Mouse (Mus musculus): ENCODE data around the gene Lgr6.
"Not testable (repeated sequence)": the region's sequence is repeated elsewhere in the genome, so short reads cannot be mapped to it uniquely, and the experiment has no call there.

Lgr6 gene

DNA sequence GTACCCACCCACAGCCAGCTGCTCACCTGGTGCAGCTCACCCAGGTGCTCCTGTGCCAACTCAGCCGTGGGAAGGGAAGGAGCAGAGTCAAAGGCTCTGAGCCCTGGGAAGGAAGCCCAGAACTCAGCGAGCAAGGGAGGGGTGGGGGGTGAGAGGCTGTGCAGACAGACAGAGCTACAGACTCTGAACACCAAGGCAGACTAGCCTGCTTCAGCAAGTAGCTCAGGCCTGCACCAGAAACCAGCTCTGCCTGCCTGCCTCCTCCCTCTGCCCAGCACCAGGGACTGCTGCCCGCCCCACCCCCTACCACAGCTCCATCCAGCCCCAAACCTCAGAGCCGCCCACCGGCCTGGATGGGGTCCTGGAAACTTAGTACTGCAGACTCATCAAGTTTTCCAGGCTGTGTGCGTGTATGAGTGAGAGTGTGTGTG is 22.9 kb upstream of the Lgr6 start:
- no peak for DNase-seq

DNA sequence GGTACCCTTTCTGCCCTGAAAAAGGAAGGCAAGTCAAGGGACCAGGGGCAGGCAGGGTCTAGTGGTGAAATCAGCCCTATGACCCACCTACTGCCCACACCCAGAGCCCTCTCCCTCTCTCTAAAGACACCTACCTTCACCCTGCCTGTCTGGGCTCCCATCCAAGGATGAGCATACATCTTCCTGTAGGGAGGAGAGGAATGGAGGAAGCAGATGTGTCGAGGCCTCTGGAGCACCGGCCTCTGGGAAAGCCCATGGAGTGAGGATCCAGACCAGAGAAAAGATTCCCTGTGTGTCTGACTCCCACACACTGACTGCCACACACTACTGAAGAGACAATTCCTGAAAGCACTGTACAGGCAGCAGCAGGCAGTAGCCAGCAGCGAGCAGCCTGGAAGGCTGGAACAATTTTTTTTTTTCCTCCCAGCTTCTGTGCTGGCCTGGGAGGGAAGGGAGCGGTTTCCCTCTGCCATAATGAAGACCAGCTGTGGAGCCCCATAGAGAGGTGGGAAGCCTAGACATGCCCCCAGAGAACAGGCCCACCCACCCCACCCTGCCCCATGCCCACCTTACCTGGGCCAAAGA is 21.5 kb upstream of the Lgr6 start:
- peak; percentile 92 for DNase-seq

DNA sequence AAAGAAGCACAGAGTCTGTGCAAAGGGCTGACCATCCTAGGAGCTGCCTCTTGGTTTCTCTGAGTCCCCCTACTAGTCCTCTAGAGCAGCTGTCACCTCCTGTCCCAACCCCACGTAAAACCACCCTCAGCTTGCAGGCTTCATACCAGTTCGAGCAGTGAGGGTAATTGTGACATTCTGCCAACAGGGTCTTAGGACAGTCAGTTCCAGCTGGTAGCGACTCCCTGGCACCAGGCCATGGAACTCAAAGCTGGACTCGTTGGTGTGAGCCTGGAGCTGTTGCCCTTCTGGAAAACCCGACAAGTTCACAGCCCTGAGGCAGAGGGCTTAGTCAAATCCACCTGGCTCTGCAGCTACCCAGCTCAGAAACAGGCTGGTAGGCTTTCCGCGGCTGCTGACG is 20.9 kb upstream of the Lgr6 start:
- DNase-seq: no peak

DNA sequence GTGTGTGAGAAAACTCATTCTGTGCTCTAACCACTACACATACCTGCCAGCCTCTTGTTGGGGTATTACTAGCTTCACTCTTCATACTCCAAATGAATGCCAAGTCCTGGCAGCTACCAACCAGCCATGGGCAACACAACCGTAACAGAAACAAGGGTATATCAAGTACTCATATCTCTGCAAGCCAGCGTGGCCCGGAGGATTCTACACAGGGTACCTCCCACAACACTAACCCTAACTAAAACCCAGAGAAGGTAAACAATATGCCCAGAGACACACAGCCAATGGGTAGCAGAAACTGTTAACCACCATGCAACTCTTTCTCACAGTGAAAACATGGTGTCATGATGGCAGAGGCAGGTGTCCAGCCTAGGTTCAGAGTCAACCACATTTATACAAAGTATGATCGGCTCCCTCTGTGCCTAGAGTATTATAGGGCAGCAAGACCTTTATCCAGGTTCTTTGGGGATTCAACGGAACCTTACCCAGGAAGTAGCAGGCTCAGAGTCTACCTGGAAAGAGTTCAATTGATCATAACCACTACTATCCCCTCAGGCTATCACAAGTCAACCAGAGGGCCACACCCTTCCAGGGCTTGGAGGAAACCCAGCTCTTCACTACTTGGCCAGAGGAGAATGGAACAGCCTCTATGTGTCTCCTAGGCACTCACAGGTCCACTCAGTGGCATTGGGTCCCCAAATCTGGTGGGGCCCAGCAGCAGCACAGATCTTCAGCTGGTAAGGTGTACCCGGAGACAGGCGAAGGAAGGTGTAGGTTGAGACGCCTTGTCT is 19.7 kb upstream of the Lgr6 start:
- DNase-seq: no peak

DNA sequence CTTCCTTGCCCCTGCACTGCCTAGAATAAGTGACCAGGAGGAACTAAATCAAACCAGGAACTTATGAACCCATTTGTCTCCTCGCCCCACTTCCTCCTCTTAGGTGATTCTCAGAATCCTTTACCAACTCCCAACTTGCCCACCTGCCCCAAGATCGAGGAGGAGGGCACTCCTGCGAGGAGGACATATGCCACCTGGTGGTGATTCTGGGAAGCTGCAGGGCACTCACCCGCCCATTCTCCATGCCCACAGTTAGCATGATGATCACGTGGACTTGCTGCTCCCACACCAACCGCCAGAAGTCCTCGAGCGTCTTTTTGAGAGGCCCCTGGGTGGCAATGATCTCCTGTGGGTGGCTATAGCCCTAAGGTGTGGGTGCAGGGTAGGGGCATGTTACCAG is 7.6 kb upstream of the Lgr6 start:
- DNase-seq: no peak

DNA sequence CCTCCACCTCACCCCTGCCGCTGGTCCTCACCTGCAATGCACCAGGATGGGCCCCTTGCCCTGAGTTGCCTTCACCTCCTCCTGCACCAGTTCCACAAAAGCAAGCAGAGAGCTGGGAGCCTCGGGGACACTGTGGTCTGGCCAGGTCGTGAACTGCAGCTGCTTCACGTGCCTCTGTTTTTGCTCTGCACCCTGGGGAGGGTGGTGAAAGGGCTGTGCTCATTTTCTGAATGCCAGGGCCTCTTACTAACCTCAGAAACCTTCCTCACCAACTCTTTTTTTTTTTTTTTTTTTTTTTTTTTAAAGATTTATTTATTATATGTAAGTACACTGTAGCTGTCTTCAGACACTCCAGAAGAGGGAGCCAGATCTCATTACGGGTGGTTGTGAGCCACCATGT is 6.2 kb upstream of the Lgr6 start:
- not testable (repeated sequence) for DNase-seq

DNA sequence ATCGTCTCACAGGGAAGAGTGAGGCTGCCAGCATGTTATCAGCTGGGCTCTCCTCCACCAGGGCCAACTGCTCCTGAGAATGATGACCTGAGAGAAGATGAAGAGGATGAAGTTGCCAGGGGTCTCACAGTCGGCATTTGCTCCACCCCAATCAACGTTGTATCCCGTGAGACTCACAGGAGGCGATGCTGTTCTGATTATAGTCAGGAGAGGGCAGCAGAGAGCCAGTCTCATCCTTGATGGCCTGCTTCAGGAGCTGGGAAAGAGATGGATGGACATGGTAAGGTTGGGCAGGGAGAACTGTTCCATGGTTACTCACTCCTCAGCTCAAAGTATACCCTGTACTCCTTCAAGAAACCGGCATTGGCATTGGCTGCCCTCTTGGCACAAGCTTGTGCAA is 5.0 kb upstream of the Lgr6 start:
- DNase-seq: peak; percentile 94

DNA sequence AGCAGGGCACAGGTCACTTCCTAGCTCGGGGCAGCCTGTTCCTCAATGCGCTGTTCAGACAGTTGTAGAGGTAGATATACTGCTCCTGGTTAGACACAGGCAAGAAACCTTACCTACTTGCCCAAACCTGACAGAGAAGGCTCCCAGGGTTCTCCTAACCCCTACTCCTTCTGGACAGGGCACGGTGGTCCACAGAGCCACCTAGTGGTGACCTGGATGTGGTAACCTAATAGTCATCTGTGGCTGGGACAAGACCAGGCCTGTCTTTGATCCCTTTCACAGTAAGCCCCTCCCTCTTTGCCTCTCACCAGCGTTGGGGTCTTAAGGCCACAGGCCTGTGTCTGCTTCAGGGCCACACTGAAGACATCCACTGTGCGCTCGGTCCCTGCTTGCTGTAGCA is 3.5 kb upstream of the Lgr6 start:
- no peak for DNase-seq

DNA sequence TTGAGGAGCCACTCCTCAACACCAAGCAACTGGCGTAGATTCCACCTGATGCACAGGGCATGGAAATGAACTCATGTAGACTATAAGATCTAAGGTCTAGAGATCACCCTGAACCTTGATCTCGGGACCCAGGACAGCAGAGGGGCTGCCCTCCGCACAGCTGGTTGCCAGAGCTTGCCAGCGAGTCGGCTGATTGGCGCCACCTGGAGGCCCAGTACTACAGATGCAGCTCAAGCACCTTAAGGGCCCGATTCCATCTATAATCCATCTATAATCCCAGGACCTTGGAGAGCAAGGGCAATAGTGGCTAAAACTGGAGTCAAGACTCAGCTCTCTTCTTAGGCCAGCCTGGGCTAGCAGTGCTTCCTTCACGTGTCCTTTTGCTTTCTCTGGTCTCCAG is 875 bp upstream of the Lgr6 start:
- DNase-seq: peak; percentile 94

DNA sequence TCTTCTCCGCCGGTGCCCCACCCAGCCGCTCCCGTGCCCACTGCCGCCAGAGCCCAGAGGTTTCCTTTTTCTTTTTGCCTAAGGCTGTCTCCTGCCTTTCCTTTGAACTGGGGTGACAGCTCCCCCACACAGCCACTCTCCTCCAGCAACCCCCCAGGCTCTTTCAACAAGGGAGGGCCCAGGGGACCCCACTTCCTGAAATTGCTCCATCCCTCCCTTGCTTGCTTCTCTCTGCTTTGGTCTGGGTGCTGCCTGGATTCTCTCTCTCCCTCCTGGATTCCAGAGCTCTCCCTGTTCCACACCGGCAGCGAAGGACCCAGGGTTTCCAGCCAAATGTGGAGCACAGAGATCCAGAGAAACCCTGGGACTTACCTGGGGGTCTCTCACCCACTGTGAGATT is 4.7 kb downstream of the Lgr6 start:
- DNase-seq: no peak

DNA sequence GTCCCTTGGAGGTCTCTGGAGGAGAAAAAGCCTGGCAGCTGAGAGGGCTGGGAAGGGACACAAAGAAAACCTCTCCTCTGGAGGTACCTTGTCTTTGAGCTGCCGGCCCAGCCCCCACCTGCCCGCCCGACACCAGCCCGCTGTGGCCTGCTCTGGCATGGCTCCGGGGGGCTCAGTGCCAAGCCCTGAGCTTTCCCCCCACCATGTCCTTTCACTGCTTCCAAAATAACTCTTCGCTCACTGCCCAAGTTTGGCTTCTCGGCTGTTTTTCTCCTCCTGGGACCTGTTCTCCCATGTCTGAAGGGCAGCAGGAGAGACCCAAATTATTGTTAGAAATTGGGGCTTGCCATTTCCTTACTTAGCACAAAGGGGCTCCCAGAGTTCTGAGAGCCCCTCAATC is 6.6 kb downstream of the Lgr6 start:
- peak; percentile 97 for DNase-seq

DNA sequence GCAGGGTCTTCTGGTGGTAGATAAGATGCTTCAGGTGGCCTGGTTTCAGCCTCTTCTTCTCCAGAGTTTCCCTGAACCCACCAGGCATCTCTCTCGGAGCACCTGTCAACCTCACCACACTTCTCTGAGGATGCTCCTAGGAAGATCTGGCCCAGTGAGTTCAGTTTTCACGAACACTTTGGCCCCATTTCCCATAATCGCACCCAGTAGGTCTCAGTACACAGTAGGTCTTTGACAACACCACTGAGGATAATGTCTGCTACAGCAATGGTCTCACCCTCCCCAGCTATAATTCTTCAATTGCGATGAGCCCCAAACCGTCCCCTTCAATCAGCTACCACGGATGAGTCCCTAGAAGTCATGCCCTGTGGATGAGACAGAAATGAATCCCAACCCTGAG is 7.6 kb downstream of the Lgr6 start:
- no peak for DNase-seq

DNA sequence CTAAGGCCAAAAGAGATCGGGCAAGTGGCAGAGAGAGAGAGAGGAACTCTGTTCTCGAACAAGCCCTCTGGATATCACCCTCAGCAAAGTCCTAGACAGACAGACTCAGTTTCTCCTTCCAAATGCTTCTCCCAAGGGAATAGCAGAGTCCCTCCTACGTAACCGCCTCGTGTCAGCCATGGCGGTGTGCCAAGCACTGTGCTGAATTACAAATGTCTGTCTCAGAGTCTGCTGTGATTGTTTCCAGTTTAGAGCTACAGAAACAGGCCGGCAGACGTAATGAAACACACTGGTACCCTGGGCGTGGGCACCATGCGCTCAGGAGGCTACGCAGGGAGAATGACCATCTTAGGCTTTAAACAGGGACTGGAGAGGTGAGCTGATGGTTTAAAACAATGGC is 8.8 kb downstream of the Lgr6 start:
- no peak for DNase-seq

DNA sequence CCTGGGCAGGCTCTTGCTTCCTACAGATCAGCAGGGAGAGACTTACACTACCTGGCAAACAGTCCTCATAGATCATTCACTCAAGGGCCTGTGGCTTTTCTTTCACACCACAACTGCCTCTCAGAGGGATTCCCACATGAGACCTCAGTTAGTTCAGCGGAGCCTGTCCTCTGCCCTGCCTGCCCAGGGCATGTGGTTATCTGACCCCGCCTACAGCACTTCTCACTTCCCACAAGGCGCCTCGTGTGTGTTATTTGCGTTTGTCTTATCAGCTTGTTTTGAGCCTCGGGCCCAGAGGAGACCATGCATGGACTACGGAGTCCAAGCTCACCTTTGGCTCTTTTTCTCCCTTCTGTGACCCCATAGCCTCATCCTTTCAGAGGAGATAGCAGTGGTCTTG is 9.9 kb downstream of the Lgr6 start:
- DNase-seq: peak; percentile 95

DNA sequence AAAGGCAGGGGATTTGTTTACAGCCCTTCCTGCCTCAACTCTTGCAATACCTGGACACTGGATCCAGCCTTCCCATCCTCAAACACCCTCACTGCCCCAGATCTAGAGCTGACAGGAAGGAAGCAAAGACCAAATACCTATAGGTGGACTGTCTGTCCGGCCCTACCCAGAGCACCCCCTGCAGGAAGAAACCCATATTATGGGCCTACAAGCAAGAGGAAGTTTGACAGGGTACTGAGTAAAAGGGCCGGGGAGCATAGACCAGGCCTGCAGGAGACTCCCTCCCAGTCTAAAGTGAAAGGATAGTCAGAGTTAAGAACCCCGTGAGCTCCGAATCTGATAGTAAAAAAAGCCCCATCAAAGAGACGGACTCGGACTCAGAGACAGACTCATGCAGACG is 10.4 kb downstream of the Lgr6 start:
- DNase-seq: no peak

DNA sequence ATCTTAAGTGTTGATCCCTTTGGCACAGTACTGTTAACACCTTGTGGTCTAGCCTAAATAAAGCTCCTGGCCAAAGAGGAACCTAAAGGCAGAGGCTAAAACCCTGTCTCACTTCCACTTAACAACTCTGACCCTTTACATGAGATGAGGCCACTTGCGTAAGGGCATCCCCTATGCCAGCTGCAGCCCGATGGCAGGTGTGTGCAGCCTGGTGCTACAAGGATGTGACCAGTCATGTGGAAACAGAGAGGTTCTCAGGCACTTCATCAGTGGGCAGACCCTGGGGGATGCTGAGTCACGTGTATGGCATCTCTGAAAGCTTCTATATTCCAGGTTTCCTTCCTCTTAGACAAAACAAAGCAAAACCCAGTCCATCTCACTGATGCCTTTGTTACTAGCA is 14.2 kb downstream of the Lgr6 start:
- DNase-seq: no peak

DNA sequence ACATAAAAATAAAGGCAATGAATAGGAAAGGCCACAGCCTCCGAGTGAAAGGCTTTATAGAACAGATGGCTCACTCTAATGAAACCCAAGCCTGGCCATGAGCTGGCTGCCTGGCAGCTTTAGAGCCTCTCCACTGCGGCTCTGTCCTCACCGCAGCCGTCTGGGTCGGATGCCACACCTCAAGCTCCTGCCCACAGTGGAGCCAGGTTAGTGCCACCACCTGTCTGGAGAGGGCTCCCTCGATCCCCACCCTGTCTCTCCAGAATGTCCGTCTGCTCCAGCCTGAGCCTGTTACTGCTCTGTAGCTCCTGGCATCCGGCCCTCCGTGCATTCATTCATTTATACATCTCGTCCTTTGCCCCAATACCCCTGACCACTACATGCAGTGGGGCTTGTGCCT is 15.4 kb downstream of the Lgr6 start:
- no peak for DNase-seq

DNA sequence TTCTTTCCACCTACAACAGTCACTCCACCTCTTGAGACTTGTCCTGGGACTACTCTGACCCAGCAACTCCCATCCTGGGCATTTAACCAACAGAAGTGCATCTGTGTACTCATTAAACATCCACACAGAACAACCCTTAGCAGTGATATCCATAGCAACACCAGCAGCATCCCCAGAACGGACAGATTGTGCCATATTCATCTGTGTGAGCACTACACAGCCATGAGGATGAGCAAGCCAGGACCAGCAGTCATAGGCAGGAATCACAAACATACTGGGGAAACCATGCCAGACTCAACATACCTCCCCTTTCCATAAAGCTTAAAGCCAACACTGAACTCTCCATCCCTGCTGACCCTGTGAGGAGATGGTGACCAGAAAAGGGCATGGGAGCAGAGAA is 17.7 kb downstream of the Lgr6 start:
- DNase-seq: no peak

DNA sequence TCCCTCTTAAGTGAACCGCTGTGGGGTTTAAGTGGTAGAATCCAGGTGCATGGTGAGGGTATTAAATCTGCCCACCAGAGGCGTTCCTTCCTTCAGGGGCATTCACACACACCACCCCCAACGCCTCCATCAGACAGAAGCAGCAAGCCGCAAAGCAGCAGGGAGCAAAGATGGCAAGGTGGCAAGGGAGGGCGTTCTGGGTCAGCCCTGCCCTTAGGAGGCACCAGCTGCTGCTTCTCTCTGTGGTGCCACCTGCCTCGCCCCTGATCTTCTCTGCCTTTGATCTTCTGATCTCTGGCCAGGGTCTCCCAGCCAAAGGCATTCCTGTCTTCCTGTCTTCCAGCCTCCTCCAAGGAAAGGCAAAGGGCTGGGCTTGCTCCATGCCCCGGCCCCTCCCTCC is 19.1 kb downstream of the Lgr6 start:
- no peak for DNase-seq

DNA sequence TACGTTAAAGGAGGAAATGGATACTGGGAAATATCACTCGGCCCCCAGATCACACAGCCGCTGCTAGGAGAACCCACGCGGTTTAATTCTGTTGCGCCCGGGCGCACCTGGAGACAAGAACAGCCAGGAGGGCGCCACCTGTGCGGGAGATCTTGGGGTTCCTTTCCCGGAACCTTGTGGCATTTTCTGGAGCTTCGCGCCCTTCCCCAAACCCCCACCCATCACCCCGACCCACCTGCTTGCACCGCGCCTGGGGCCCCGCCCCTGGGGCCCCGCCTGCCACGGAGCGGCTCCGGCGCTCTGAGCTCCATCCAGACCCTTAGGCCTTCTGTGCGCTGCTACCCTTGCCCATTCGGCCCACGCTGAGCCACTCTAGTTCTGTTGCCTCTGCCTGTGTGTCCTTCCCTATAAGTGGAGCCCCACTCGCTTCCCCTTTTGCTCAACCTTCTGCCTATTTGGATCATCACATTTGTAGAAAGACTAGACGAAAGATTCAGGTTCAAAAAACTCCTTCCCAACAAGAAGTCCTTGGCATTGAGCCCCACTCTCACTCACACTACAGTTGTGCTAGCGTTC is 19.7 kb downstream of the Lgr6 start:
- DNase-seq: no peak

DNA sequence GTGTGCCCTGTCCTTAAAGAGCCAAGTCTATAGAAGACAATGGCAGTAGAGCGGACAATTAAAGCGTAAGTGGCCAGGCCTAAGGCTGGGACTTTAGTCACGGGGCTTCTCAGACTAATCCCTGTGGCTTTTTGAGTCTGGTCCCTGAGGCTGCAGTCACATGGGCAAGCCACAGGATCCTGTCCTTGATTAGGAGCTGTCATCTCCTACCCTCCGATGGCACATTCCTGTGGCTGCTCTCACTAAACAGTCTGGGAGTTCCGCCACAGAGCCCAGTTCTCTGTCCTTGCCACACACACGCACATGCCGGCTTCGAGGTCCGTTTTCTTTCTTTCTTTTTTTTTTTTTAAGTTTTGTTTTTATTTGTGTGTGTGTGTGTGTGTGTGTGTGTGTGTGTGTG is 21.6 kb downstream of the Lgr6 start:
- peak; percentile 97 for DNase-seq

DNA sequence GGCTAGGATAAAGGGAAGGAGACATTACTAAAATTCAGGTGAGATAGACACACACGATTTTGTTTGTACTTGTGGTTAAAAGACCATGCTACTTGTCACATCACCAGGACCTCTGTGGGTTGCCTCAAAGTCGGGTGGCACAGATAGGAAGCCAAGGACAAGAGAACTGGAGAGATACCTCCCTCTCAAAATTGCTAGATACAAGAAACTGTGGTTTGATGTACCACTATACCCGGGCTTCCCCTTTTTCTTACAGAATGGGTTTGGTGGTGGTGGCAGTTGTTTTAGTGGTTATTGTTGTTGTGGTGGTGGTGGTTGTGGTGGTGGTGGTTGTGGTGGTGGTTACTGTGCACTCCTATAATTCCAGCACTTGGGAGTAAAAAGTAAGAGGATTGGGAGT is 22.8 kb downstream of the Lgr6 start:
- DNase-seq: no peak

DNA sequence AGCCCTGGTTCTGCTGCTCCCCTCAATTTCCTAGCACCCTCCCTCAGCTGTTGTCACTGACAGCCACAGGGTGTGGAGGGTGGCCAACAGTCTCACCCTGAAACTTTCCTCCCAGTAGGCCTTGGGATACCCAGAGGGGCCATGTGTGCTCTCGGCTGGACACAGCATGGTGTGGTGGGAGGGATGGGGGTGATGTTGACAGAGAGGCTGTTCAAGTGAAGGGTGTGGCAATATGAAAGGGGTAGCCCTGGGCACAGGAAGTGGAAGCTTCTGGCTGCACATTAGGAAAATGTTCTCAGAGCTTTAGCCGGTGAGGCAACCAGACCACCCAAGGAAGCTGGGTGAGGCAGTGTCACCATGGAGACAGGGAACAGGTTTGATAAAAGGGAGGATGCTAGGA is 26.1 kb downstream of the Lgr6 start:
- no peak for DNase-seq

DNA sequence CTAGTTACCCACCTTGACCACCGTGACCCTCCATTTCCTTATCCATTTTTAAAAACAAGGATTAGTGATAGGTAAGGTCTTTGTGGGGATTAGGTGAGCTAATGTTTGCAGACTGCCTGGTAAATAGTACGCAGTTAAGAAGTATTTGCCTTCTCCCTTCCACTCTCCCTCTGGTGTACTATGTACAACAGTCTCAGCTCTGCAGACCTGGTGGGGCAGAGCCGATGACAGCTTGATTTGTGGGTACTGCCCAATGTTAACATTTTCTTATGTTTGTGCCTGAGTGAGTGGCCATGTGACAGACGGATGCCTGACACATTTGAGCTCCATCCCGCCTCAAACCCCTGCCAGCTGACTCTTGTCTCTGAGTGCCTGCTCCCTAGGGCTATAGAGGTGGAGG is 28.6 kb downstream of the Lgr6 start:
- no peak for DNase-seq

DNA sequence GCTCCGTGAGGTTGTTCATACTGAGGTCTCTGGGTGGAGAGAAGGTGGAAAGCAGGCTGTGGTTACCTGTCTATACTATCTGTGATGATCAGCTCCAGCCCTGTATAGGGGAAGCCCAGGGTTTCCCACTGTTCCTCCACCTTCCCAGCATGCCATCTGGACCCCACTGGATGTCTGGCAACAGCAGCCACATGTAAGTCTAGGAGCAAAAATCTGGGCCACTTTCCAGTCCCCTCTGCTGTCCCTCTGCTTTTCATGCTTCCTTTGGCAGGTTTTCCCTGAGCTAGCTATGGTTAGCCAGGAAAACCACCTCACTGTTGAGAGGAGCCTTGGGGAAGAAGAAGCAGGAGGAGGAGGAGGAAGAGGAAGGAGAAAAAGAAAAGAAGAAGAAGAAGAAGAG is 29.8 kb downstream of the Lgr6 start:
- no peak for DNase-seq

Data from heart, adult 11 months (tissue).